Mouse (Mus musculus): Measurements from ENCODE around the gene Zzef1. TPM values are rescaled to one million over a fixed set of nuclear protein-coding genes. Genes with fewer than 3 reads are reported as not detected.
A peak's percentile ranks its signal among the peaks of the same experiment; 100 is the strongest.

Gene Zzef1
- total RNA-seq (2014; rRNA removed) (31.5 and 37.6 TPM in 2 replicates), polyA plus RNA-seq (2015; fragmentation: Nextera tagmentation; extraction: Ambion mirVana) (4.1 and 7.6 TPM in 2 replicates)

GRCm38 (mm10) chr11:72795455-72796295, at the start of gene Zzef1, which contains the start of gene Cyb5d2:
Gene Zzef1 (plus strand): TSS chr11:72796226.
Gene Cyb5d2 (minus strand): TSS chr11:72796142.
- H3K4me3 ChIP-seq (ENCODE audit: low read depth, low read length): peak within 1 kb of the TSS; percentile 99
- H3K4me1 ChIP-seq (ENCODE audit: insufficient read depth): peaks cover 5% of the 10 kb centered on the region
- peak; percentile 97 for DNase-seq
- H3K4me2 ChIP-seq (ENCODE audit: low read depth): peak within 1 kb of the TSS; percentile 84
- H3K27me3 ChIP-seq (ENCODE audit: insufficient read depth, low read length): no peaks in the 10 kb centered on the region
- TF ChIP-seq CTCF (IDR thresholded peaks at IDR 0.05; ENCODE audit: low read depth): no peak
- peak within 1 kb of the TSS; percentile 86 for H3K27ac ChIP-seq (ENCODE audit: low read depth, low read length)
- WGBS: under 1% methylated on average over 61 of the region's 69 CpGs
- H3K9me3 ChIP-seq (ENCODE audit: low read length): no peaks in the 10 kb centered on the region
- H3K9ac ChIP-seq: peak within 1 kb of the TSS; percentile 91
- peak; percentile 97 for ATAC-seq
- no peaks in the 10 kb centered on the region for H3K36me3 ChIP-seq (ENCODE audit: insufficient read depth)

GRCm38 (mm10) chr11:72751956-72752355, 44.1 kb upstream of the Zzef1 start:
- WGBS: 28% methylated on average over 2 of the region's 2 CpGs

GRCm38 (mm10) chr11:72758316-72758715, 37.7 kb upstream of the Zzef1 start:
- ATAC-seq (no peak), DNase-seq (no peak)
- Histone ChIP-seq H3K27ac (ENCODE audit: low read depth, low read length) (no peak overlapping the region), H3K9me3 (ENCODE audit: low read length) (no peaks in the 10 kb centered on the region), H3K4me1 (ENCODE audit: insufficient read depth) (no peaks in the 10 kb centered on the region), H3K4me2 (ENCODE audit: low read depth) (no peak overlapping the region), H3K9ac (no peak overlapping the region), H3K36me3 (ENCODE audit: insufficient read depth) (peaks cover 94% of the 10 kb centered on the region), H3K4me3 (ENCODE audit: low read depth, low read length) (no peak overlapping the region), H3K27me3 (ENCODE audit: insufficient read depth, low read length) (no peaks in the 10 kb centered on the region)
- 97% methylated on average over 5 of the region's 5 CpGs for WGBS
- no peak for TF ChIP-seq CTCF (IDR thresholded peaks at IDR 0.05; ENCODE audit: low read depth)

More at GRCm38 (mm10) chr11:72751956-72752355, 44.1 kb upstream of the Zzef1 start:
- no peak overlapping the region for H3K4me2 ChIP-seq (ENCODE audit: low read depth)
- H3K4me3 ChIP-seq (ENCODE audit: low read depth, low read length): no peak overlapping the region
- peaks cover 93% of the 10 kb centered on the region for H3K36me3 ChIP-seq (ENCODE audit: insufficient read depth)
- no peaks in the 10 kb centered on the region for H3K27me3 ChIP-seq (ENCODE audit: insufficient read depth, low read length)
- TF ChIP-seq CTCF (IDR thresholded peaks at IDR 0.05; ENCODE audit: low read depth): no peak; the same call in 1 of the 2 replicates
- no peak overlapping the region for H3K27ac ChIP-seq (ENCODE audit: low read depth, low read length)
- ATAC-seq: no peak
- H3K9ac ChIP-seq: no peak overlapping the region
- H3K9me3 ChIP-seq (ENCODE audit: low read length): no peaks in the 10 kb centered on the region
- no peak for DNase-seq
- no peaks in the 10 kb centered on the region for H3K4me1 ChIP-seq (ENCODE audit: insufficient read depth)

GRCm38 (mm10) chr11:72759581-72759980, 36.4 kb upstream of the Zzef1 start:
- H3K36me3 ChIP-seq (ENCODE audit: insufficient read depth): peaks cover 94% of the 10 kb centered on the region
- DNase-seq: no peak
- H3K9me3 ChIP-seq (ENCODE audit: low read length): no peaks in the 10 kb centered on the region
- no peak overlapping the region for H3K9ac ChIP-seq
- TF ChIP-seq CTCF (IDR thresholded peaks at IDR 0.05; ENCODE audit: low read depth): no peak
- no peaks in the 10 kb centered on the region for H3K27me3 ChIP-seq (ENCODE audit: insufficient read depth, low read length)
- H3K4me2 ChIP-seq (ENCODE audit: low read depth): no peak overlapping the region
- WGBS: 95% methylated on average over 6 of the region's 6 CpGs
- no peak overlapping the region for H3K27ac ChIP-seq (ENCODE audit: low read depth, low read length)
- no peak for ATAC-seq
- H3K4me1 ChIP-seq (ENCODE audit: insufficient read depth): no peaks in the 10 kb centered on the region
- no peak overlapping the region for H3K4me3 ChIP-seq (ENCODE audit: low read depth, low read length)

GRCm38 (mm10) chr11:72760781-72761180, 35.2 kb upstream of the Zzef1 start:
- Histone ChIP-seq H3K4me3 (ENCODE audit: low read depth, low read length) (no peak overlapping the region), H3K4me2 (ENCODE audit: low read depth) (no peak overlapping the region), H3K9me3 (ENCODE audit: low read length) (no peaks in the 10 kb centered on the region), H3K27ac (ENCODE audit: low read depth, low read length) (no peak overlapping the region), H3K27me3 (ENCODE audit: insufficient read depth, low read length) (no peaks in the 10 kb centered on the region), H3K9ac (no peak overlapping the region), H3K4me1 (ENCODE audit: insufficient read depth) (no peaks in the 10 kb centered on the region), H3K36me3 (ENCODE audit: insufficient read depth) (peaks cover 84% of the 10 kb centered on the region)
- no peak for TF ChIP-seq CTCF (IDR thresholded peaks at IDR 0.05; ENCODE audit: low read depth)
- ATAC-seq (no peak), DNase-seq (no peak)
- 77% methylated on average over 1 of the region's 1 CpGs for WGBS

DNA sequence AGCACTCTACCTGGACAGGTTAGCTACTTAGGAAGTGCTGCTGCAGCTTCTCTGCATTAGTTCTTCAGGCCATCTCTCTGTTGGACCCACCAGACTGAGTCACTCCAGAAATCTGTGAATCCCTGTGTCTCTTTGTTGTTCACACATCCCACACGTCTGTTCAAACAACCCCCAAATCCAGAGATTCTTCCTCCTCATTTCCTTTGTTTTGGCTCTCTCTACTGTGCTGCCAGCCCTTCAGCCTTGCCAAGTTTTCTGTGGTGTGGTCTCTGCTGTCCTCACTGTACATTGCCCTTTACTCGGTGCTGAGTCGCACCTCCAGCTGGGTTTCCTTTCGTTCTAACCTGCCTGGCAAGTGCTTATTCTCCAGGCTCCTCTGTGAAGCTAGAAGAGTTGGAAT, 31.8 kb upstream of the Zzef1 start:
- TF ChIP-seq CTCF (IDR thresholded peaks at IDR 0.05; ENCODE audit: low read depth): no peak
- Histone ChIP-seq H3K27ac (ENCODE audit: low read depth, low read length) (no peak overlapping the region), H3K4me2 (ENCODE audit: low read depth) (no peak overlapping the region), H3K9me3 (ENCODE audit: low read length) (no peaks in the 10 kb centered on the region), H3K4me3 (ENCODE audit: low read depth, low read length) (no peak overlapping the region), H3K9ac (no peak overlapping the region), H3K36me3 (ENCODE audit: insufficient read depth) (peaks cover 72% of the 10 kb centered on the region), H3K4me1 (ENCODE audit: insufficient read depth) (no peaks in the 10 kb centered on the region), H3K27me3 (ENCODE audit: insufficient read depth, low read length) (no peaks in the 10 kb centered on the region)
- WGBS: 86% methylated on average over 4 of the region's 4 CpGs
- DNase-seq (no peak), ATAC-seq (no peak)

DNA sequence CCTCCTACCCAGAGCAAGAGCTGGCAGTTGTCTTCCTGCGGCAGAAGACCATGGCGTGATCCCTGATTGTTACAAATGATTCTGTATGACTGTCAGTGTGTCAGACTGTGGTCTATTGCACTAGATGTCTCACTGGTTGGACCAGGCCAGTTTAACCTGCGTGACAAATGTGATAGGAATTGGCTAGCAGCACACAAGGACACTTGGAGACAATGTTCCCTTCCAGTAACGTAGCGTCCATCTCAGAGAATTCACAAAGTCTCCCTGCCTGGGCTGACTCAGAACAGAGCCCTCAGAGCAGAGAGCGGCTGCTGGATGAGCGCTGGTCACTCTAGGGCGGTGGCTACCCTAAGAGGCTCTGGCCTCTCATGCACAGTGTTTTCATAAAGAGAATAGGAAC, 28.3 kb upstream of the Zzef1 start:
- no peaks in the 10 kb centered on the region for H3K27me3 ChIP-seq (ENCODE audit: insufficient read depth, low read length)
- H3K9ac ChIP-seq: no peak overlapping the region
- TF ChIP-seq CTCF (IDR thresholded peaks at IDR 0.05; ENCODE audit: low read depth): no peak
- no peak for ATAC-seq
- no peak overlapping the region for H3K4me2 ChIP-seq (ENCODE audit: low read depth)
- no peak overlapping the region for H3K27ac ChIP-seq (ENCODE audit: low read depth, low read length)
- no peaks in the 10 kb centered on the region for H3K4me1 ChIP-seq (ENCODE audit: insufficient read depth)
- WGBS: 95% methylated on average over 8 of the region's 8 CpGs
- no peak for DNase-seq
- no peaks in the 10 kb centered on the region for H3K9me3 ChIP-seq (ENCODE audit: low read length)
- H3K36me3 ChIP-seq (ENCODE audit: insufficient read depth): peaks cover 39% of the 10 kb centered on the region
- no peak overlapping the region for H3K4me3 ChIP-seq (ENCODE audit: low read depth, low read length)
